Mouse (Mus musculus): ENCODE measurements at regions not wholly inside any gene's neighbourhood (a gene's known extent, or its start where the extent isn't known, plus 50 kb on each side); places are given as distances from the start of the nearest gene placed in this dataset.

DNA sequence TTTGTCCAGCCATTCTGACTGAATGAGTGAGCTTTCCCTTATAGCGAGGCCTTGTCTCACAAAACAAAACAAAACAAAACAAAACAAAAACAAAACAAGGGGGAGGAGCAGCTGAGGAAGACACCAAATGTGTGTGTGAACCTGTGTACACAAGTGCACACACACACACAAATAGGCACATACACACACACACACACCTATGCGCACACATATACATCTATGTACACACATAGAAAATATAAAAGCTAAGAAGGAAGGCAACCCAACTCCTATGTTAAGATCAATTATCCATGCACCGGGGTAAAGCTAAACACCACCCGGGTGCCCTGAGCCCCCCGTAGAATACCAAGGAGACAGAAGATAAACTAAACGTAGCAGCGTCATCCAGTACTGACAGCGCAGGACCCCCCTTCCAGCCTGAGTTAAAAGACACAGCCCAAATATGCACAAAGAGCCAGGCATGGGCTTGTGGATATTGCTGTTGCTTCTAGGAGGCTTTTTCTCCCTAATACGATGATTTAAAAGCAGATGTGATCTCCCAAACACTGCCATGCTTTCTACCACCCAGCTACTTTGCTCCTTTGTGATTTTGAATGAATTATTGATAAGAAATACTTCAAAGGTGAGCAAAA is 108.4 kb upstream of the Ptbp2 start:
- no peak for DNase-seq (ENCODE audit: low read depth, low spot score)

DNA sequence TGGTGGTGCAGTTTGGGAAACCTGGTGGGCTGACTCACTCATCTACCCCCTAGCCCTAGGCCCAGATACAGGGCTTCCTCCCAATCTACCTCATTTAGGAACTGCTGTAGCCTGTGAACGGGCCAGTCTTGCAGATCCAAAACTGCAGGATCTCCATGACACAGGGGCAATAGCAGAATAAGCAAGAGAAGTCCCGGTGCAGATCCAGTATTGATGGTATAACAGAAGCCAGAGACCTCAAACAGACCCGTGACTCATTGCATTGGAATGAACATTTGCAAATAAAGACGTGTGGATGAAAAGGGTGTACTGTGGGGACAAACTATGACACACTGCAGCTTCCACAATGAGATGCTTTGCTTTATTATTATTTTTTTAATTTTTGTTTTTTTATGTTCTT is 106.6 kb upstream of the Ptbp2 start:
- DNase-seq (ENCODE audit: low read depth, low spot score): no peak

DNA sequence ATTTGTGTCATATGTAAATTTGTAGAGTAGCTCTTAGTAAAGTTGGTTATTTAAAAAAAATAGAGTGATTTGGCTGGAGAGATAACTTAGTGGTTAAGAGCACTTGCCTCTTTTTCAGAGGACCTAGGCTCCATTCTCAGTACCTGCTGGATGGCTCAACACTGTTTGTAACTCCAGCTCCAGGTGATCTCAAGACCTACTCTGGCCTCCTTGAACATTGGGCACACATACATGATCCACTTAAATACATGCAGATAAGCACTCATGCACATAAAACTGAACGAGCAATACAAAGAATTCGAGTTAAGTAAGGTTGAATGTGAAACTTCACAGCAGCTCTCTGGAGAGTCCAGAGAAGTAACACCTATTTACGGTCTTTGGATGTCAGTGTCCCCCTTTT is 104.2 kb upstream of the Ptbp2 start:
- no peak for DNase-seq (ENCODE audit: low read depth, low spot score)

DNA sequence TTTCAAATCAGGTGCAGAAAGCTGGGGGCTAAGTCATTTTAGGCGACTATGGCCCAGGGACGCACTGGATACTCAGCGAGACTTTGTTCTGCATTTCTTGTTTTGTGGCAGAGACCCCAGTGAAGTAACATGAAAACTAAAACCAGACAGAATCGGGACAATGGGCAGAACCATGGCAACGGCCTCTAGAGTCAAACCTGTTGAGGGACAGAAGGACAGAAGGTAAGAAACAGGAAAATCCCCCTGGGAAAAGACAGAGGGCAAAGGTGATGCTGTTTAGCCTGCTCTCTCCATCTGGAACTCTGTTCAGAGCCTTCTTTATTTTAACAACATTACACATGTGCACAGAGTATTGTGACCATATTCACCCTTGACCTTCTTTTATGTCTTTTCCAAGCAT is 92.1 kb upstream of the Ptbp2 start:
- DNase-seq (ENCODE audit: low read depth, low spot score): no peak

DNA sequence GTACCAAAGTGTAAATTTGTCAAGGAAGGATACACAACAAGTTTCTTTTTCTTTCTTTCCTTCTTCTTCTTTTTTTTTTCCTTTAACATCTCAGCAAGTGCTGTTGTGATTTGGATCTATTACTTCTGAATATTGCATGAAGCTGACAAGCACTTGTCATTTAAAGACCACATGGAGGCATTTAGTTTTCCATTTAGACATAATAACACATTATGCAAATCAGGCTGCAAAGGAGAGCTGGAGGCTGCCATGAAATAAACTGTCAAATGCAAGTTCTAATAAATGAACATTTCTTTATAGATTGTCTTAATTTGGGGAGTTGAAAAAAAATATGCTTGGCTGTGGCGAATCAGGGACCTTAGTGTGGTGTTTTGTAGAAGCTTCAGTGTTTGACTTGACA is 90.8 kb upstream of the Ptbp2 start:
- DNase-seq (ENCODE audit: low read depth, low spot score): no peak

DNA sequence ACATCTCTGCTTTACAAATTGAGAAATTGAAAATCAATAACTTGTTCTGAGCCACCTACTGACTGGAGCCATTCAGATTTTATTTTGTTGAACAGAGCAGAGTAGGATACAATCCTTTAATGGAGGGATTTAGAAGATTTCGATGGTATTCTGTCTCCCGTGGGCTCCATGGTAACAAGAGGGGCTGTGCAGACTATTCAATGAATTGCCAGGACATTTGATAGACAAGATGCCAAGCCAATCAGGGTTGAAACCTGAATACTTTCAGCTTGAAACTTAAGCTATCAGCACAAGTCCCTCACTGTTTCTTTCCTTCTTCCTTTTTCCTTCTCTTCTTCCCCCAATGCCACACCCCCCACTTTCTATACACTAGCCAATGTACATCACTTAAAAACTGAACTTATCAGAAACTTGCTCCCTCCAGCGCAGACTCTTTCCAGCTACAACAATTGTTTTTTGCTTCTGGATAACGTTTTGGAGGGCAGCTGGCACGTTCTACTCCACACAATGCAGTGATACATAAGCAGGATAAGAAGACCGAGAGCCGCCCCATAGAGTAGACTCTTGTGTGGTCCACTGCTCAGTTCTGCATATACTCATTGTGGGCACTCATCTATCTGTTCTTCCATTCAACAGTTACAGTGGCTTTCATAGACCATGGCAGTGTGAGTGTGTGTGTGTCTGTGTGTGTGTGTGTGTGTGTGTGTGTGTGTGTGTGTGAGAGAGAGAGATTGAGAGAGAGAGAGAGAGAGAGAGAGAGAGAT is 78.1 kb upstream of the Ptbp2 start:
- DNase-seq (ENCODE audit: low read depth, low spot score): no peak

All from ES-CJ7 (cell line).